Mouse (Mus musculus): ENCODE measurements around the gene Hormad1.

Gene Hormad1

DNA sequence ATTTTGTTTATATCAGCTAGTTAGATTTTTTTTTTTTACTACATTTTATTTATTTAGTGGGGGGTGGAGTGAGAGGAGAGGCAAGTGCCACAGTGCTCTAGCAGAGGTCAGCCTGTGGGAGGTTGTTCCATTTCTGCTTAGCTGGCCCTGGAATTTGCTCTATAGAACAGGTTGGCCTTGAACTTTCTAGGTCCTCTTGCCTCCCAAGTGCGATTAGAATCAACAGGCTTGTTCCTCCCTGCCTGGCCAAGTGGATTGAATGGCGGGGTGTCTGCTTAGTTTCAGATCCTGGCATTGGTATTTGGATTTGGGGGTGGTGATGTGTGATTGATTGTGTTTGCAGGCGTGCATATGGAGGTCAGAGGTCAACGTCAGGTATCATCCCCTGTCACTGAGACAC lies 76.6 kb downstream of the Hormad1 start:
- no peak for DNase-seq (ENCODE audit: low spot score)

Data from T-cell, adult 2 months (primary cell).